Mouse (Mus musculus): Measurements from ENCODE around the gene Fam168b. TPM values are rescaled to one million over a fixed set of nuclear protein-coding genes. Genes with fewer than 3 reads are reported as not detected.

Gene Fam168b
- total RNA-seq, 2 experiments from 2014 or later, result 20.5 to 30.7 TPM

DNA sequence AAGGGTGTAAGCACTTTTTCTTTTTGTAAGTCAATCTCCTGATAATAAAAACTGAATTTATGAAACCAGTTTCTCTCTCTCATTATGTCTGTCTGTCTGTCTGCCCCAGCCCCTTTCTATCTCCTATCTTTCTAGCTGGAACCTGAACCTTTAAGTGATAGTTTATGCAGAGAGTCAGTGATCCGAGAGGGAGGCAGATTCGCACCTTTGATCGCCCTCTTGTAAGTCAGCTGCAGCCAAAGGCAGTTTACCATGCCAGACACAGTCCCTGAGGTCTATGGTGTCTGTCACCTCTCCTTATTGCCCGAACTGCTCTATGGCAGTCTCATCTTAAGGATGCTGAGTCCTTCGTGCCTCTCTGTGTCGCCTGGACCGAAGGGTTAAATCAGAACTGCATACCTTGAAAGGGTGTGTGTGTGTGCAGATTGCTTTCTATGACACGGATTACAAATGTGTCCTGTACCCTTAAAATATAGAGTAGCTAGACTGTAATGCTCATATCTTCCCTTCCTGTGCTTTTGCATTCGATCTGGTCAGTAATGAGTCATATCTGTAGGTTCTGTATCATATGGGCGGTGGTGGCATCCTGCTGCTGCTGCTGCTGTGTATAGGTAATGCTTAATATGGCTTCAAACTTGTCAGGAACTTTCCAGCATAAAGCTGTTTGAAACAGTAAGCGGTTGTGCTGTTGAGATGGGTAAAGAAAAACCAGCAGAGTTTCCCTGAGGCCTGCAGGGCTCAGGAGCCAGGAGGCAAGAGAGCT lies 9.4 kb upstream of the Fam168b start:
- DNase-seq, result no peak
- intact Hi-C loops (cut with DNase I), result loop anchor here (5.0 kb wide), 1 partner anchor 40 kb away; no protein-coding TSS in a partner anchor

DNA sequence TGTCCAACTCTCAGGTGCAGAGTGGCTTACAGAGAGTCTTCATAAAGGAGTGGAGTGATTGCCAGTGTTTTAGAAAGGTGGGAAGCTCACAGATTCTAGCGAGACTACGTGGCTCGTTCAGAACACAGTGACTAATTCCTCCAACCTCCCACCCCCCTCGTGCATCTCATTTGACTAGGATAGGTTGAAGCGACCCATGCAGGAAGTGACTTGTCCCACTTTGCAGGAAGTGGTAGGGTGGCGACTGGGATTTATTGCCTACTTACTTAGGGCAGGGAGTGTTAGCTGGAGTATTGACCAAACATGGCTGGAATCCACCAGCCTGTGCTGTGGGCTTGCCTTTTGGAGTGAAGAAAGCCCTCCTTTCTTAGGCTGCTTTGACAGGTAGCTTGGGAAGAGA lies 8.7 kb upstream of the Fam168b start:
- DNase-seq, result no peak
- intact Hi-C loops (cut with DNase I), result loop anchor here (5.0 kb wide), 1 partner anchor 39 kb away; no protein-coding TSS in a partner anchor

DNA sequence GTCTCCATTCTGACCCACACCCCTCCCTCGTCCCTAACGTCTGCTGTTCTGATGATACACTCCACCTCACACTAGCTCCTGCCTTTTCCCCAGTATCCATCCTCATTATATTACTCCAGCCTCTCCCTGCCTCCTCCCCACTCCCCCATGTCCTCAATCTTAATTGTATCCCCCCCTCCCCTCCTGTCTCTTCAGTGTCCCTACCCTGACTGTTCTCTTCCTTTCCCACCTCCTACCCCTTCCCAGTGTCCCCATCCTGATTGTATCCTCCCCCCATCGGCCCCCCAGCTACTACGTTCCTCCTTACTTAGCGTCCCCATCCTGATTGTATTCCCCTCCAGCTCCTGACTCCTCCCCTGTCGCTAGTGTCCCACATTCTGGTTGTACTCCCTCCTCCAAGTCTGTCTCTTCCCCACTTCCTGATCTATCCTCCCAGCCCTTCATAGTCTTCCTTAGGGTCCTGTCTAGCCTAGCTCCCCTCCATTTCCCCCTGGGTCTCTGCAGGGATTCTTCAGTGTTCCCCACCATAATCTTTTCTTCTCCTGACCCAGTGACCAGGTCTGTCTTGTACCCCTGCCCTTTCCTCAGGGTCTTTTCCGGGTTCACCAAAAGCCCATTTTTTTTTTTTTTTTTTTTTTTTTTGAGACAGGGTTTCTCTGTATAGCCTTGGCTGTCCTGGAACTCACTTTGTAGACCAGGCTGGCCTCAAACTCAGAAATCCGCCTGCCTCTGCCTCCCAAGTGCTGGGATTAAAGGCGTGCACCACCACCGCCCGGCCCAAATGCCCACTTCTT lies 7.7 kb upstream of the Fam168b start:
- DNase-seq, result no peak
- intact Hi-C loops (cut with DNase I), result loop anchor here (5.0 kb wide), 1 partner anchor 38 kb away; no protein-coding TSS in a partner anchor

DNA sequence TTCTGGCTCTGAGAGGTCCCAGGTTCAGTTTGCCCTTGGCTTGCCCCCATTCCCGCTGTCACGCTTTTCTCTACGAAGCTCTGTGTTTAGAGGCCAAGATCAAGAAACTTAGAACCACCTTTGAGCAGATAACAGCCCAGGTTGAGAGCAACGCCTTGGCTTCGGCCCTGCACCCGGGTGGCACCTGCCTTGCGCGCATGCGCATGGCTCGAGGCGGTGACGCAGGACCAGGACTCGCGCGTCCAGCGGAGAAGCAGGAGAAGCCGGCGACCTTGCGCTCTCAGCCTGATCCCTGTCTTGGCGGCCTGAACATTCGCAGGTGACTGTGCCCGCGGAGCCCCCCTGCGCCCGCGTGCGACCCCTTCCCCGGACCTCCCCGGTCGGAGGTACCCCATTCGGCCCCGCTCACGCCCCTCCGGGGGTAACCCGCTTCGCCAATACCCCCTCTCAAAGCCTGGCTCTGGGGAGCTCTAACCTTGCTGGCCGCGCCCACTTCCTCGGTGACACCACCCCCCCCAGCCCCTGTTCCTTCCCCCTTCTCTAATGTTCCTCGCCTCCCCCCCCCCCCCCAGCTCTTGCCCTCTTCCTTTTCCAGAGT lies 7.0 kb upstream of the Fam168b start, which contains the start of gene Plekhb2:
Gene Plekhb2 (plus strand): TSS at position 232 of the 598 bp plus-strand sequence.
- DNase-seq, result peak; percentile 77 to 78
- intact Hi-C loops (cut with DNase I), result loop anchor here (5.0 kb wide), 1 partner anchor 38 kb away; no protein-coding TSS in a partner anchor

DNA sequence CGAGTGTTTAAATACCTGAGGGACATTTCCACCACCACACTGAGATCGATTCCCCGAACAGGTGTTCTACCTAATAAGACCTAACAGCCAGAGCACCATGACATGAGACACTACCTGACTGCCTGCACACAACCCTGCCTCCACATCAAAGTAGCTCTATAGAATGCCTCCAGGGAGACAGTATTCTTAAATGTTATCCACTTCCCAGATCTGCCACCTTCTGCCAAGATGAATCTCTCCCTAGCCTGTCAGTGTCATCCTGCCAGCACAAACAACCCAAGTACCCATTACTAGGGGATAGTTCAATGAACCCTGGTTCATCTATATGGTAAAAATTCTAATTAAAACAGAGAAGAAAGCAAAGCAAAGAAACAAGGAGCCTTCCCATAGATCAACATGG lies 4.2 kb upstream of the Fam168b start:
- DNase-seq, result no peak
- intact Hi-C loops (cut with DNase I), result no loop called here

DNA sequence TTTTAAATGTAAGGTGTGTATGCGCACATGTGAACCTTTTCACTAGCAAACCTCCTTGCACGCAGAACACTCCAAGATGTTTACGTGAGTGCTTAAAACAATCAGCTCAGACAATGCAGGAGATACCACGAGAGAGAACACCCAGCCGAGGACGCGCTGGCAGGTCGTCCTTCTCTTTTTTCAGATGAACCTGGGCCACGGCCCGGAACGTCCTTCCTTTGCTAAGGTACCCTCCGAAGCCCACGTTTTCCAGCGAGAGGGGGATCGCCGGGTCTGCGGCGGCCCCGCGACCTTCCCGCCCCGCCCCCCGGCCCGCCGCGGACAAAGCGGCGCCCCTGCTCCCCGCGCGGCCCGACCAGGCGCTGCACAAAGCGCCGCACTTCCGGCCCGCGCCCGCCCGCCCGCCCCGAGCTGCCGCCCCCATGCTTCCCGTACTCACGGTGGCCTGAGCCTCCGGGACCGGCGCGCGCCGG lies 440 bp downstream of the Fam168b start:
- intact Hi-C loops (cut with DNase I), result no loop called here
- no peak for DNase-seq

DNA sequence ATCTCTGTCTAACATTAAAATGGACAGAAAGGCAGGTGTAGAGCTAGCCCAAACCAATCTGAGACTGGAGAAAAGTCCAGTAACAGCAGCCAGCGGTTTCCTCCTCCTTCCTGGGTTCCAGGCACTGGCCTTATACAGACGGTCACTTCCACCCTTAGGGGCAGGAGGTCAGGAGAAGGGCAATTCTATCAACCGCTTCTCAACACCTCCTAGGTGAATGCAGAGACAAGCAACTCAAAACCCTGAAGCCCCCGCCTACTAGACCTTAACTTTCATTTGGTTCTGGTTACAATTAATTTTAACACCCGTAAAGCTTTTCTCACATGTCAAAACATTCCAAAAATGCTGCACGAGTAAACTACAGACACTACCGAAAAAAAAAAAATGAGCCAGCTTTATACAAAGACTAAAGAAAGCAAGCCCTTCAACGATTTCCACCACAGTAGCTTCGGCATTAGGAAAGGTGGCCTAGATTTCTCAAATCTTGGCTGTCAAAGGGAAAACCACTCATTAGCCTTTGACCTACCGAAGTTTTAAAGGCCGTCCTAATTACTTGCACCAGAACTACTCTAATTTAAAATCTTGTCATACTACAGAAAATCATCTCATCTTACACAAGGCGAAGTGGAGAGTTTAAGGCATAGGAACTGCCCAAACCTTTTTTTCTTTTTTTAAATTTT lies 1.0 kb downstream of the Fam168b start:
- DNase-seq, result no peak
- intact Hi-C loops (cut with DNase I), result no loop called here

DNA sequence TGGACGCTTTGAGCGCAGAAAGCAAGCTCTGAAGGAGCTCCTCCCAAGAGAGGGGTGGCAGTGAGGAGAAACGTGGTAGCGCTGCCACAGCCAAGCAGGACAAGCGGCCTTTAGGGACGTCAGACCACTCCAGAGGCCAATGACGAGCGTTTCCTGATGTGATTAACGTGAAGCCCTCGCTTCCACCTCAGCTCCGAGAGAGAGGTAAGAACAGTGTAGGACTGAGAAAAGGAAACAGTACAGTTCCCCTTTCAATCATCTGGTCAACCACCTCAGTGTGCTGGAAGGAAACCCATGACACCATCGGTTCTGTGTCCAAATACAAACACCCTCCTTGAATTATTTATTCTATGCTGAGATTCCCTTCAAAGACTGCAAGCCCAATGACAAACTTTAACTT lies 3.6 kb downstream of the Fam168b start:
- no peak for DNase-seq
- intact Hi-C loops (cut with DNase I), result no loop called here

DNA sequence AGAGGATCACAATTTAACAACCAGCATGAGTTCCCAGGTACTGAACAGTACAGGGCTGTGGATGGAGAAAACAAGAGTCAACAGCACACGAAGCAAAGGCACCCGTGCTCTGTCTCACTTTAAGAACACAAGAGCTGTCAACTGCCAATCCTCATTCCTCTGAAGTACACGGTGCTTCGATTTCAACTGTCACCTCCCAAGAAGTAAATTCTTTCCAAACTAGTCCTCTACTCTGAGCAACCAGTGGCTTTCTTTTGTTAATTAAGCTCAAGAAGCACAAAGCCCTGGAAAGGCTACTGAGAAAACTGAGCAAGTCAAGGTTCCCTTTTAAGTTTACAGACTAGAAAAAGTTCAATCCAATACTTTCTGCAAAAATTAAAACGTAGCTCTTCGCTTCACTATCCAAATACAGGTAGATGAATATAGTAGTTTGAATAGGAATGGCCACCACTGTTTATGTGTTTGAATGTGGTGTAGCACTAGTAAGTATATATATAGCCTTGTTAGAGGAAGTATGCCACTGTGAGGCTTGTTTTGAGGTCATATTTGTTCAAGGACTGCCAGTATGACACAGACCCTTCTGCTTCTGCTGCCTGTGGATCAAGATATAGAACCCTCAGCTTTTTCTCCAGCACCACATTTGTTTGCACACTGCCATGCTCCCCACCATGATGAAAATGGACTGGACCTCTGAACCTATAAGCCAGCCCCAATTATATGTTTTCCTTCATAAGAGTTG lies 4.7 kb downstream of the Fam168b start:
- intact Hi-C loops (cut with DNase I), result no loop called here
- DNase-seq, result no peak

DNA sequence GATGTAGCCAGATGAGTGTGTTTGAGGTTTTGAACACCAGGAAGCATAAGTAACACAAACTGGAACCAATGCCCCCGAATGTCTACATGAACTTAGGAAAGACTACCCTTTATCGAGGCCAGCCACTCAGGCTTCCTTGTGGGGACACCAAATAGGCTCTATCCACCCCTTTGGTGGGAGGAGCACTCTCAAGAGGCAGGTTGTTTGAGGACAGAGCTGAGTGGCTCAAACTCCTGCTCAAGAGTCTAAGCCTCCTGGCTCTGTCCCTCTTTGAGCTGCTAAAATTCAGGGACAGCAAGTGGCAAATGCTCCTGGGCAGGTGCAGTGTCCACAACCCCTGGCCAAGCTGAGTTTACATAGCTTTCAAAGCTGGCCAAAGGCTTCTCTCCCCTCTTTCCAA lies 8.0 kb downstream of the Fam168b start:
- intact Hi-C loops (cut with DNase I), result no loop called here
- no peak for DNase-seq

DNA sequence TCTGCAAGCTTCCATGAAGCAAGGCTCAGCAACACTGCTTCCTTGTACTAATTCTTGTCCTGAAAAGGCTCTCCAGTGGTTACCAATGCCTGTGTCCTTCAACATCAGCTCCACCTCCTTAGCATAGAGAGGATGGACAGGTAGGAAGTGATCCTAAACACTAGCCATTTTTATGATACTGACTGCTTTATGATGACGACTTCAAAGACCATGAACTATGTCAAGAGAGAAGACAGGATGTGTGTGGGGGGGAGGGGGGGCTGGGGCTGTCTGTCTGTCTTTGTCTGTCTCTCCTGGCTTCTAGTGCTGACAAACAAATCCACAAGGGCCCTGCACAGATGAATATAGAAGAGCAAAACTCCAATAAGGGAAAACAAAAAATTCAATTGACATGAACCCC lies 11.5 kb downstream of the Fam168b start:
- intact Hi-C loops (cut with DNase I), result no loop called here
- no peak for DNase-seq

DNA sequence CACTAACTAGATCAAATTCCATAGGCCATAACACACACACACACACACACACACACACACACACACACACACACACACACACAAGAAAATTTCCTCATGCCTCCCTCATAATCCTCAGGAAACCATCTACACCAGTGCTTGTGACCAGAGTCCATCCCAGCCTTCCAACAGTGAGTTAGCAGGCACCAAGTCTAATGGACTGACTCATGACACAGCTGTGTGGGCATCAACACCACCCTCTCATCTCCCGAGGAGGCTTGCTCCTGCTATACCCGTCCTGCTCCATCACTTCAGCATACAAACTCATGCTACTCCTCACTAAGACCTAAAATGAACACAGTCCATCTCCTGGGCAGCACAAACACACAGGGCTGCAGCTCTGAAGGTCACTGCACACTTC lies 11.9 kb downstream of the Fam168b start:
- DNase-seq, result no peak
- intact Hi-C loops (cut with DNase I), result no loop called here

DNA sequence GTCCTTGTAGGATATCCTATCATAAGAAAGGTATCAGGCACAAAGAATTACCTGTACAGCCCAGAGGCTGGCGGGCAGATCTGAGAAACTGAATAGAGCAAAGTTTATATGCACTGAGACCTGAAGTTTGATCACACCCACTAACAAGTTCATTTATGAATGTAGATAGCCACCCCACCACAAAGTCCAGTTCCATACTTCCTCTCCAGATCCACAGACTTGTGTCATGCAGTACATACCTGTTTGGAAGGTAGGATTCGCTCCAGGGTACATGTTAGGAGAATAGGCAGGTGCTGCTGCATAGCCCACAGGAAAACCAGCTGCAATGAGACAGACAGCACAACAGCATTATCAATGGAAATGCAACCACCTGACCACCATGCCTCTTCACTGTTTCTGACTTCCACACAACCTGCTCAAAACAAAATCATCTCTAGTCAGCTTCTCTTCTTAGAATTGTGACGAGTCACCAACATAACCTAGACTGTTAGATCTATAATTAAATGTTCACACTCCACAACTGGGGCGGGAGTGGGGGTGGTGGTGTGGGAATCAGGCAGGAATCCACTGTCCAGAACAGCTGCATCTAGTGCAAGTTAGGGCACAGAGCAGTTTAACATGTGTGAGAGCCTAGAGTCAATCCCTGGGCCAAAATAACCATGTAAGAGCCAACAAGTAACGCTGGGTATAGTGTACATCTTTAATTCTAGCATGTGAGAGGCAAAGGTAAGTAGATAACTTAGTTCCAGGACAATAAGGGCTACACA lies 14.2 kb downstream of the Fam168b start:
- no peak for DNase-seq
- intact Hi-C loops (cut with DNase I), result no loop called here

DNA sequence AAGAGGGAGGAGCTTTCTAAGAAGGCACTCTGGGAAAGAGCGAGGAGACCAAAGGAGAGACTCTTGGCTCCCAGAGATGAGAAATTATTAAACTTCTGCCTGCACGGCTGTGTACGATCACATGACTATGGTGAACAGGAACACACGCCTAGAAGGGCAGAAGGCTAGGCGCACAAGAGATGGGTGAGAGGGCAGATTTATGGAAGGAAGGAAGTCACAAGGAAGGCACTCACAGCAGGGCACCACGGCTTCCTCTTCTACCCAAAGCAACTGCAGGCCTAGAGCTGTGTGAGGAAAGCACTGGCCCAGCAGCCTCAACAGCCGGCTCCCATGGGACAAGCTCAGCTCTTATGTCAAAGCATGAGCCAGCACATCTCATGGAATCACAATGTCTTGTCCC lies 15.0 kb downstream of the Fam168b start:
- intact Hi-C loops (cut with DNase I), result no loop called here
- DNase-seq, result peak in 1 of 2 experiments; percentile 33

DNA sequence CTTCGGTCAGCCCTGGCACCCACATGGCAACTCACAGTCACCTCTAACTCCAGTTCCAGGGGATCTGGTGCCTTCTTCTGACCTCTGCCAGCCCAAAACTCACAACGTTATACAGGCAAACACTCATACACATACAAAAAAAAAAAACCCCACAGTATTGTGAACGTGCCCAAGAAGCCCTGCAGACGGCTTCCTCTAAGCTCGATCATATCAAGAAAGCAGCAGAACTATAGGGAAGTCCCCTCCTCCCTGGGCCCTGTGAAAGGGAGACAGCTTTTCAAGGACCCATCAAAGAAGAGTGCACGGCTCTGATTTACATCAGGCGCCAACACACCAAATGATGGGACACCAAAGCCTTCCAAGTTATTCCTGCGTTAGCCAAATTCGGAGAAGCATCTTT lies 17.0 kb downstream of the Fam168b start:
- DNase-seq, result no peak
- intact Hi-C loops (cut with DNase I), result no loop called here

DNA sequence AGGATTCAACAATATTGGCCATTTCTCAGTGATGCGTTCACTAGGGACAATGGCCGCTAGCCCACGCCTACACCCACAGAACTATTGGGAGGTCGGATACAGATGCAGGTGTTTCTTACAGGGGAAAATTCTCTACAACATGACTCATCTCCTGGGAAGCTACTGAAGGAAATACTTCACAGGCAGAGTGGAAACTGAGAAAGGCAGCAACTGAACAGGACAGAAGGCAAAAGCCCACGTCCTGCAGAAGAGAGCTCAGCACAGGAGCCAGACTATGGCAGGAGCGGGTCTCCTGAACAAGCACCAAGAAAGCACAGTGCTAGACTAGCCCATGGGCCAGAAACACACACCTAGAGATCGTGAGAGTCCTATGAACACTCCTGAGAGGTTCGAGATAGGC lies 18.7 kb downstream of the Fam168b start:
- DNase-seq, result no peak
- intact Hi-C loops (cut with DNase I), result no loop called here

DNA sequence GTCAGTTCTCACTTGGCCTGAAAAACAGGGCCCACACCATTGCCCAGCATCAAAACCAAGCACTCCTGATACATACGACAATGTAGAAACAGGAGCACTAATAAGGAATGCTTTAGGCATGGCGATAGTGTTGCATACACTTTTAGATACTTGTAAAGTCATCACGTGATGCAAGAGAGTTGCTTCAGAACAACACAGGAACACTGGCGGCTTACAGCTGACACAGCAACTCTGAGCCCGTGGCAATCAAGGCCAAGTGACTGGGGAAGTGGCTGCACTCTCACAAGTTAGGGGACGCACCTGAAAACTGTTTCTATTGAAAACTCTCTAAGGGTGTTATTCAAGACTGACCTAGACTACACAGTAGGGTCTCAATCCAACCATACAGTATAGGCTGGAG lies 19.5 kb downstream of the Fam168b start:
- intact Hi-C loops (cut with DNase I), result no loop called here
- no peak for DNase-seq

DNA sequence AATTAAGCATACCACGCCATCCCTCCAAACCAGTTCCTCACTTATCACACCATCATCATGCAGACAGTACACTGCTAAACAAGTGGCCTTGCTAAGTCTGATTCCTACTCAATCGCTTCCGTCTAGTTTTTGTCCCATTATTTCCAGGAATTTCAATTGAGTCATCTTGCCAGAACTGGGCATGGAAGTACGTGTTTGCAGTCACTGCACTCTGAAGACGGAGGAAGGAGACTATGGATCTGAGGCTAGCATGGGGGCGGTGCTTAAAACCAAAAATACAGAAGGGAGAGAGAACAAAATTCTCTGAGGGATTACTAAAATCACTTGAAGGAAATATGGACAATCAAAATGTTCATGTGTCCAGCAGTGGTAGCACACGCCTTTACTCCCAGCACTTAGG lies 20.1 kb downstream of the Fam168b start:
- intact Hi-C loops (cut with DNase I), result no loop called here
- no peak for DNase-seq

DNA sequence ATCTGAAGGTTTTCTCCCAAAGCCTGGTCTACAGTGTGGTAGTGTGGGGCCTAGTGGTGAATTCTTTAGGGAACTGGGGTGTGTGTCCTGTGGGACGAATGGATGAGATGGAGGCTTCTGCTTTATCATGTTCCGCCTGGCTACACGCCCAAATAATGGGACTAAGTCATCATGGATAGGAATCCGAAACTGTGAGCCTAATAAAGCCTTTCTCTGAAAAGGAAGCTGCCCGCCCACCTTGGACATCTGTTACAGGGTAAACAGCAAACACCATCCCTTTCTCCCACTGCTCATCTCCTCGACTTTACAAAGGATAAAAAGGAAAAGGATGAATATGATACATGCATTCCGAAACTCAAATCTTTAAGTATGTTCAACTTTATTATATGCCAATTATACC lies 20.9 kb downstream of the Fam168b start:
- intact Hi-C loops (cut with DNase I), result no loop called here
- no peak for DNase-seq
